Mouse (Mus musculus) right cerebral cortex, postnatal 25 days (tissue): ENCODE measurements around the gene Zfp970.
"Not testable (repeated sequence)": the region's sequence is repeated elsewhere in the genome, so short reads cannot be mapped to it uniquely, and the experiment has no call there.

Source experiments
- DNase-seq: peaks from one replicate; pipeline ENCODE4 v3.0.0; 2022

The Zfp970 gene

GRCm38 (mm10) chr2:177464676-177465075 lies at the start of gene Zfp970:
Gene Zfp970 (plus strand): TSS chr2:177464733.
- DNase-seq, result not testable (repeated sequence)

- DNase-seq, result not testable (repeated sequence)
Measured at GRCm38 (mm10) chr2:177468222-177468621, 3.7 kb downstream of the Zfp970 start.

GRCm38 (mm10) chr2:177472261-177472660 lies 7.7 kb downstream of the Zfp970 start:
- not testable (repeated sequence) for DNase-seq

GRCm38 (mm10) chr2:177481971-177482370 lies 17.4 kb downstream of the Zfp970 start:
- not testable (repeated sequence) for DNase-seq

- not testable (repeated sequence) for DNase-seq
Measured at GRCm38 (mm10) chr2:177483238-177483948, 18.9 kb downstream of the Zfp970 start.

GRCm38 (mm10) chr2:177498067-177498466 lies 33.5 kb downstream of the Zfp970 start, which contains the start of gene Gm14403:
Gene Gm14403 (plus strand): TSS chr2:177498215.
- not testable (repeated sequence) for DNase-seq

GRCm38 (mm10) chr2:177499182-177499581 lies 34.6 kb downstream of the Zfp970 start:
- DNase-seq, result not testable (repeated sequence)

GRCm38 (mm10) chr2:177505211-177505719 lies 40.7 kb downstream of the Zfp970 start:
- not testable (repeated sequence) for DNase-seq

GRCm38 (mm10) chr2:177511381-177511780 lies 46.8 kb downstream of the Zfp970 start:
- DNase-seq, result not testable (repeated sequence)

- not testable (repeated sequence) for DNase-seq
Measured at GRCm38 (mm10) chr2:177511972-177512371, 47.4 kb downstream of the Zfp970 start.

- DNase-seq, result not testable (repeated sequence)
Measured at GRCm38 (mm10) chr2:177513991-177514479, 49.5 kb downstream of the Zfp970 start.

GRCm38 (mm10) chr2:177517746-177518145 lies 53.2 kb downstream of the Zfp970 start:
- DNase-seq, result not testable (repeated sequence)

- not testable (repeated sequence) for DNase-seq
Measured at GRCm38 (mm10) chr2:177518354-177518753, 53.8 kb downstream of the Zfp970 start.

GRCm38 (mm10) chr2:177518960-177519359 lies 54.4 kb downstream of the Zfp970 start:
- DNase-seq, result not testable (repeated sequence)

GRCm38 (mm10) chr2:177520035-177520434 lies 55.5 kb downstream of the Zfp970 start:
- no peak for DNase-seq

GRCm38 (mm10) chr2:177523061-177523460 lies 58.5 kb downstream of the Zfp970 start:
- DNase-seq, result no peak

GRCm38 (mm10) chr2:177523674-177524073 lies 59.1 kb downstream of the Zfp970 start:
- DNase-seq, result not testable (repeated sequence)

- not testable (repeated sequence) for DNase-seq
Measured at GRCm38 (mm10) chr2:177524171-177524570, 59.6 kb downstream of the Zfp970 start.
